Mouse (Mus musculus) C2C12 (cell line): Measurements from ENCODE around the gene Gpr149. TPM values are rescaled to one million over a fixed set of nuclear protein-coding genes. Genes with fewer than 3 reads are reported as not detected.

Experiments used
- H3K27me3 ChIP-seq: one replicate; pipeline ENCODE4 v1.6.1; 2011; ENCODE audit not compliant: control insufficient read depth, insufficient read depth, insufficient read length
- H3K36me3 ChIP-seq: one replicate; pipeline ENCODE4 v1.6.1; 2011; ENCODE audit not compliant: control insufficient read depth, insufficient read depth
- H3K4me3 ChIP-seq: one replicate; pipeline ENCODE4 v1.5.1; 2011; ENCODE audit warnings: mild to moderate bottlenecking, control low read depth; ENCODE audit not compliant: poor library complexity, insufficient read depth, severe bottlenecking
- H3K79me2 ChIP-seq: one replicate; pipeline ENCODE4 v1.6.1; 2011; ENCODE audit not compliant: control insufficient read depth, insufficient read depth
- H3K79me3 ChIP-seq: one replicate; pipeline ENCODE4 v1.6.1; 2011; ENCODE audit warnings: low read depth, control low read depth
- H3ac ChIP-seq: one replicate; pipeline ENCODE3; 2011; ENCODE audit warnings: low read depth; ENCODE audit not compliant: control insufficient read depth, insufficient read length
- CEBPB ChIP-seq: IDR thresholded peaks from one replicate; pipeline ENCODE4 v1.6.1; 2011; ENCODE audit warnings: low read depth, mild to moderate bottlenecking, control low read depth, moderate library complexity
- CTCF ChIP-seq: IDR thresholded peaks from one replicate; pipeline ENCODE4 v1.5.1; 2011; ENCODE audit not compliant: control insufficient read depth, insufficient read depth, insufficient read length
- FOSL1 ChIP-seq: IDR thresholded peaks from one replicate; pipeline ENCODE4 v1.8.0; 2011; ENCODE audit warnings: mild to moderate bottlenecking, low read length; ENCODE audit not compliant: poor library complexity, insufficient read depth, severe bottlenecking
- MAX ChIP-seq: IDR thresholded peaks from one replicate; pipeline ENCODE4 v1.6.1; 2011; ENCODE audit warnings: mild to moderate bottlenecking, control low read depth
- MYOD1 ChIP-seq: IDR thresholded peaks from one replicate; pipeline ENCODE4 v1.6.1; 2011; ENCODE audit warnings: low read depth; ENCODE audit not compliant: control insufficient read depth, insufficient read length
- MYOG ChIP-seq: IDR thresholded peaks from one replicate; pipeline ENCODE4 v1.6.1; 2011; ENCODE audit not compliant: control insufficient read depth, insufficient read length; ENCODE audit errors: extremely low read depth
- USF1 ChIP-seq: IDR thresholded peaks from one replicate; pipeline ENCODE4 v1.6.1; 2011; ENCODE audit warnings: low read depth, mild to moderate bottlenecking, control low read depth, moderate library complexity
- polyA plus RNA-seq: library from polyadenylated mRNA; unstranded; fragments of >200 nt; fragmentation: generic; extraction: Trizol; gene quantifications from one replicate; pipeline ENCODE4 v1.2.1, GENCODE M21; 2012; ENCODE audit warnings: missing spikeins

Gene Gpr149
- polyA plus RNA-seq, 1 experiment = 3.3 TPM

GRCm38 (mm10) chr3:62602466-62602865 lies 2.5 kb downstream of the Gpr149 start:
- H3ac ChIP-seq = no peak overlapping the region
- peaks cover 9% of the 10 kb centered on the region for H3K36me3 ChIP-seq
- peaks cover 60% of the 10 kb centered on the region for H3K79me3 ChIP-seq
- peaks cover 79% of the 10 kb centered on the region for H3K79me2 ChIP-seq
- TF ChIP-seq MYOD1 (no peak), MAX (peak; percentile 71)
- H3K27me3 ChIP-seq = no peaks in the 10 kb centered on the region
- H3K4me3 ChIP-seq = peak overlapping the region; percentile 63

- H3K4me3 ChIP-seq = no peak overlapping the region
- H3ac ChIP-seq = no peak overlapping the region
- H3K27me3 ChIP-seq = no peaks in the 10 kb centered on the region
- peaks cover 63% of the 10 kb centered on the region for H3K36me3 ChIP-seq
- peaks cover 34% of the 10 kb centered on the region for H3K79me3 ChIP-seq
- no peak for TF ChIP-seq USF1
- no peak for TF ChIP-seq MYOG
- TF ChIP-seq CEBPB = no peak
- TF ChIP-seq FOSL1 = no peak
- TF ChIP-seq MYOD1 = no peak
- no peak for TF ChIP-seq CTCF
- no peak for TF ChIP-seq MAX
- H3K79me2 ChIP-seq = peaks cover 83% of the 10 kb centered on the region
These were observed 10.1 kb downstream of the Gpr149 start for GRCm38 (mm10) chr3:62594842-62595241.

DNA sequence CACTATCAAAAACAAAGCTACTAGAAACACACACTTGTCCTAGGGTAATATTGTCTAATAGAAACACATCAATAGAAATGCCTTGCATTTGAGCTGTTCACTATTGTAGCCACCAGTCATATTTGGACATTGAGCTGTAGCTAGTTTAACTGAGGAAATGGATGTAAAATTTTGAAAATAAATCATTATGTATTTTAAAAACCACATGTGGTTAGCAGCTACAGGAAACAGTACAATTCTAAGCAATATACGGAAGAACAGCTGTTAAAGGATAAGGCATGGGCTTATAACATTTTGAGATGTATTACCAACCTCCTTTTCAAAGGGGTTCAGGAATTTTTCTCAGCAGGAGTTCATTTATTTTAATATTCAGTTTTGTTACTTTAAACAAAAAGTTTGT lies 19.9 kb downstream of the Gpr149 start:
- peaks cover 23% of the 10 kb centered on the region for H3K79me3 ChIP-seq
- H3K4me3 ChIP-seq = no peak overlapping the region
- H3K79me2 ChIP-seq = peaks cover 30% of the 10 kb centered on the region
- H3K36me3 ChIP-seq = peaks cover 8% of the 10 kb centered on the region
- no peak overlapping the region for H3ac ChIP-seq
- H3K27me3 ChIP-seq = no peaks in the 10 kb centered on the region
- TF ChIP-seq CEBPB (no peak), CTCF (no peak), FOSL1 (no peak), MYOG (no peak), MAX (no peak), MYOD1 (no peak), USF1 (no peak)

DNA sequence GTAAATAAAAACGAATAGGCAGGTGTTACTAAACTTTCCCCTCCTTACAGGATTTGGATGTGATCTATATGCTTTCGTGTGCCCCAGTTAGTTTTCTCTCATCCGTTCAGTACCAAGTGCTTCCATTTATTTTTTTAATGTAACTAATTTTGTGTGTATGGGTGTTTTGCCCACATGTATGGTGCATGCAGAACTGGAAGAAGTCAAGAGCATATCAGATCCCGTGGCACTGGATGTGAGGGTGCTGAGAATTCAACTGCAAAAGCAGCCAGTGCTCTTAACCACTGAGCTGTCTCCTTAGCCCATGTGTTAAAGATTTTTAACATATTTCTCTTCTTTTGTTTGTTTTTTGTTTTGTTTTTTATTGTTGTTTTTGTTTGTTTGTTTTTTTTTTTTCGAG lies 77.3 kb downstream of the Gpr149 start:
- no peaks in the 10 kb centered on the region for H3K79me3 ChIP-seq
- no peak for TF ChIP-seq CTCF
- no peak for TF ChIP-seq MYOD1
- no peak for TF ChIP-seq CEBPB
- TF ChIP-seq FOSL1 = no peak
- TF ChIP-seq MYOG = no peak
- no peak for TF ChIP-seq MAX
- TF ChIP-seq USF1 = no peak
- peaks cover 28% of the 10 kb centered on the region for H3K36me3 ChIP-seq
- no peaks in the 10 kb centered on the region for H3K79me2 ChIP-seq
- H3ac ChIP-seq = no peak overlapping the region
- H3K4me3 ChIP-seq = no peak overlapping the region
- no peaks in the 10 kb centered on the region for H3K27me3 ChIP-seq

DNA sequence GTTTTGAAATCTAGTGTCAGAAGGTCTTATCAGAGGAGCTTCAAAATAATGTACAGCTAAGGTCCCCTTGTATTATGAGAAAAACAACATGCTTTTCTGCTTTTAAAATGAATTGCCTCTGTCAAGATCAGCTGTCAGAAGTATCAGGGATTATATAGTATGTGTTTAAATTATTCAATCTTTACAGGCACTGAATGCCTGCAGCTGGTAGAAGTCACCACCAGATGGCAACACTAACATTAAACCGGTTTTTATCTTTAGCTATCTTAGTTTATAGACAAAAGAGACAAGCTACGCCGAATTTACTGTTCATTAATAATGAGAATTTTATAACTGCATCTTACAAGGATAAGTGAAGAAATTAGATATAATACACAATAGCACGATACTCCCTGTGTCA lies 77.8 kb downstream of the Gpr149 start:
- Histone ChIP-seq H3K4me3 (no peak overlapping the region), H3K36me3 (peaks cover 28% of the 10 kb centered on the region), H3K79me3 (no peaks in the 10 kb centered on the region), H3K27me3 (no peaks in the 10 kb centered on the region), H3K79me2 (no peaks in the 10 kb centered on the region), H3ac (no peak overlapping the region)
- TF ChIP-seq USF1 = no peak
- no peak for TF ChIP-seq CEBPB
- TF ChIP-seq MYOD1 = no peak
- TF ChIP-seq CTCF = no peak
- no peak for TF ChIP-seq FOSL1
- TF ChIP-seq MAX = no peak
- no peak for TF ChIP-seq MYOG

DNA sequence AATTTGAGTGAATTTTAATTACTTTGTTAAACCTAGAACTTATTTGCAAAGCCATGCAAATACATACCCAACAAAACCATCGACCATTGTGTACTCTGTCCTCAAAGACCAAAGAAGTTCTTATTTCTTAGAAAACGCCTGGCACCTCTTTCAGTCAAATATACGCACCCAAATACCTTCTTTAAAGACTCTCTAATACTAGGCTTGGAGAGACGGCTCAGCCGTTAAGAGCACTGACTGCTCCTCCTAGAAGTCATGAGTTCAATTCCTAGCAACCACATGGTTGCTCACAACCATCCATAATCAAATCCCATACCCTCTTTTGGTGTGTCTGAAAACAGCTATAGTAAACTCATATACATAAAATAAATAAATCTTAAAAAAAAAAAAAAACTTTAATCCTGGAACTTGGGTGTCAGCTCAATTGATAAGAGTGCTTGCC lies 97.7 kb downstream of the Gpr149 start:
- H3K79me2 ChIP-seq = peaks cover 31% of the 10 kb centered on the region
- no peak for TF ChIP-seq MYOG
- TF ChIP-seq FOSL1 = no peak
- TF ChIP-seq CEBPB = no peak
- no peak for TF ChIP-seq CTCF
- TF ChIP-seq MAX = no peak
- TF ChIP-seq MYOD1 = no peak
- TF ChIP-seq USF1 = no peak
- no peaks in the 10 kb centered on the region for H3K27me3 ChIP-seq
- H3K4me3 ChIP-seq = peak overlapping the region; percentile 67
- peaks cover 29% of the 10 kb centered on the region for H3K79me3 ChIP-seq
- no peak overlapping the region for H3ac ChIP-seq
- H3K36me3 ChIP-seq = no peaks in the 10 kb centered on the region
